Mouse (Mus musculus) heart, embryonic 14.5 days (tissue): Measurements from ENCODE around the gene Zdhhc8. TPM values are rescaled to one million over a fixed set of nuclear protein-coding genes. Genes with fewer than 3 reads are reported as not detected.
"Not testable (repeated sequence)": the region's sequence is repeated elsewhere in the genome, so short reads cannot be mapped to it uniquely, and the experiment has no call there.

Experiments
- ATAC-seq: fragments of 200-750 bp; cut with Nextera tagmentation; 2 replicates; pipeline ENCODE4 v1.8.0; 2017; ENCODE audit warnings: low read depth, moderate TSS enrichment; ENCODE audit not compliant: insufficient number of reproducible peaks, insufficient read depth, low FRiP score
- H3K27ac ChIP-seq, 2 experiments: fragments of 200-500 bp in 1 of 2; fragments of 300-500 bp in 1 of 2; sonication (generic) in 1 of 2; replicated peaks in 1 of 2; 2 replicates each; pipeline ENCODE4 v1.5.1; 2012 to 2014; ENCODE audit warnings: low read depth in 2 of 2, low read length in 2 of 2, control low read depth in 1 of 2, mild to moderate bottlenecking in 1 of 2, mixed read lengths in 1 of 2; ENCODE audit not compliant: control insufficient read depth in 1 of 2, insufficient read depth in 1 of 2
- H3K27me3 ChIP-seq: fragments of 300-500 bp; sonication (generic); 2 replicates; pipeline ENCODE4 v1.6.1; 2014; ENCODE audit warnings: mild to moderate bottlenecking, low read length, control low read depth; ENCODE audit not compliant: control insufficient read depth, insufficient read depth
- H3K36me3 ChIP-seq: fragments of 300-500 bp; sonication (generic); 2 replicates; pipeline ENCODE4 v1.6.1; 2014; ENCODE audit warnings: mild to moderate bottlenecking, control low read depth, low read length, mixed read lengths; ENCODE audit not compliant: control insufficient read depth, insufficient read depth
- H3K4me1 ChIP-seq, 2 experiments: fragments of 200-500 bp in 1 of 2; fragments of 300-500 bp in 1 of 2; sonication (generic) in 1 of 2; 2 replicates each; pipeline ENCODE4 v1.6.1; 2012 to 2014; ENCODE audit warnings: low read length in 2 of 2, control low read depth in 1 of 2, mixed read lengths in 1 of 2; ENCODE audit not compliant: control insufficient read depth in 2 of 2, insufficient read depth in 2 of 2
- H3K4me2 ChIP-seq: fragments of 300-500 bp; sonication (generic); 2 replicates; pipeline ENCODE4 v1.6.1; 2014; ENCODE audit warnings: mild to moderate bottlenecking, low read length
- H3K4me3 ChIP-seq, 2 experiments: fragments of 200-500 bp in 1 of 2; fragments of 300-500 bp in 1 of 2; sonication (generic) in 1 of 2; 2 replicates each; pipeline ENCODE4 v1.5.1; 2012 to 2014; ENCODE audit warnings: low read length in 2 of 2, mild to moderate bottlenecking in 2 of 2, control low read depth in 1 of 2, low read depth in 1 of 2, moderate library complexity in 1 of 2; ENCODE audit not compliant: control insufficient read depth in 1 of 2, insufficient read depth in 1 of 2
- H3K9ac ChIP-seq: fragments of 300-500 bp; sonication (generic); 2 replicates; pipeline ENCODE4 v1.6.1; 2014; ENCODE audit warnings: mild to moderate bottlenecking, low read length
- H3K9me3 ChIP-seq: fragments of 300-500 bp; sonication (generic); 2 replicates; pipeline ENCODE4 v1.6.1; 2016; ENCODE audit warnings: low read length, control low read depth; ENCODE audit not compliant: control insufficient read depth
- WGBS: fragments of 180-500 bp; shearing (Covaris S2); extraction: QIAGEN DNeasy Blood & Tissue Kit; methylation state at CpG from one replicate; pipeline ENCODE4 v1.1.7; 2014; 5-methylcytosine and 5-hydroxymethylcytosine counted together
- polyA plus RNA-seq: library from polyadenylated mRNA; unstranded; fragments of >200 nt; fragmentation: Nextera tagmentation; extraction: Ambion mirVana; gene quantifications from 2 replicates; pipeline ENCODE4 v1.2.1, GENCODE M21; 2014

The Zdhhc8 gene
- polyA plus RNA-seq, 1 experiment from 2014 or later = 22.5 TPM

DNA sequence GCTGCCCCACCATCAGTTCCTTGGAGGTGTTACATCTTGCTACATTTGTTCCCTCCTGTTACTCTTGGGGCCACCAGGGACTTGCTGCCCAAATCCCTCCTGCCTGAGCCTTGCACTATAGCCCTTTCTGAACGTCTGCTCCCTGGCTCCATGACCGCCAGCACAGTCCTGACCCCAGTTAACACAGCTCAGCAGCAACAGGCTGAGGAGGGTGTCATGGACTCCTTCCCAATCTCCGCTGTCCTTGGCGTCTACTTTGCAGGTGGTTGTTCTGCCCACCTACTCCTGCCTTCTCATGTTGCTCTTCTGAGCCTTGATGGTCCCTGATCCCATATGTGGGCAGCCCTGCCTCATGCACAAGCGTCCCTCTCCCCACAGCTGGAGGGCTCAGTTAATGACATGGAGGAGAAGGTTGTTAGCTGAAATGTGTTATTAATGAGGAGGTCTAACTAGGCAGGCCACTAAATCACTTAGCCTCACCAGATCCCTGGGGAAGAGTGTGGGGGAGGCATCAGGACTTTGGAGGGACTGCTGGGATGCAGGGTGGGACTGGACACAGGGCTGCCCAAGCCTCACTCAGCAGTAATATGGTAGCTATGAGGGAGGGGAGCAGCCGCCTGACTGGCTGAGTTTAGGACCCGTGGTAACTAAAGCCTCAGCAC is 31.4 kb downstream of the Zdhhc8 start:
- 61% methylated on average over 7 of the region's 7 CpGs for WGBS
- H3K9me3 ChIP-seq = no peaks in the 10 kb centered on the region

GRCm38 (mm10) chr16:18202061-18202460 is 32.9 kb downstream of the Zdhhc8 start:
- no peak for ATAC-seq
- Histone ChIP-seq H3K4me1 (no peaks in the 10 kb centered on the region; a peak in 1 of 4 replicates), H3K9me3 (no peaks in the 10 kb centered on the region), H3K4me2 (no peak overlapping the region), H3K27me3 (no peaks in the 10 kb centered on the region), H3K27ac (no peak overlapping the region), H3K4me3 (no peak overlapping the region), H3K9ac (no peak overlapping the region), H3K36me3 (no peaks in the 10 kb centered on the region)
- 83% methylated on average over 1 of the region's 1 CpGs for WGBS

More for the DNA sequence above, 31.4 kb downstream of the Zdhhc8 start:
- Histone ChIP-seq H3K4me3 (no peak overlapping the region), H3K36me3 (no peaks in the 10 kb centered on the region), H3K9ac (no peak overlapping the region), H3K27ac (no peak overlapping the region), H3K4me1 (no peaks in the 10 kb centered on the region; a peak in 1 of 4 replicates), H3K4me2 (no peak overlapping the region), H3K27me3 (no peaks in the 10 kb centered on the region)
- no peak for ATAC-seq

- whole genome bisulfite sequencing = 17% methylated on average over 1 of the region's 1 CpGs
These were observed 33.3 kb downstream of the Zdhhc8 start for GRCm38 (mm10) chr16:18201620-18202019.

DNA sequence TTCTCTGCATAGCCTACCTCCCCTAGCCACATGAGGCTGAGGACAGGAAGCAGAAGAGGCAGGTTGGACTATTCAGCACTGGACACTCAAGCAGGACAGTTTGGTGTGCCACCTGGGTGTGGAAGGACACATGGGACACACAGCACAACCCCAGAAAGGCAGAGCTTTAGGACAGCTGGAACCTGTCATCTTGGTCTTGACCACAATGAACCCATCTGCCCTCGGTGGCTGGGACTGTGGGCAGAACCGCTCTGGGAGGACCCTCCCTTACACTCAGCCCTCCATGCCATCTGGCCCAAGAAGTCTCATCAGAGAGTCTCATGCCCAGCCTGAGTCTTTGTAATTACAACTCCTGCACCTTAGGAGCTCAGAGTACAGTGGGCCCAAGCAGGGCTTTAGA is 34.9 kb downstream of the Zdhhc8 start:
- H3K27me3 ChIP-seq = no peaks in the 10 kb centered on the region
- no peak for ATAC-seq
- H3K4me3 ChIP-seq = no peak overlapping the region
- no peaks in the 10 kb centered on the region for H3K36me3 ChIP-seq
- no peak overlapping the region for H3K4me2 ChIP-seq
- no peak overlapping the region for H3K9ac ChIP-seq
- H3K27ac ChIP-seq = no peak overlapping the region
- H3K9me3 ChIP-seq = no peaks in the 10 kb centered on the region
- whole genome bisulfite sequencing = 81% methylated on average over 2 of the region's 2 CpGs
- H3K4me1 ChIP-seq = peaks cover 0 to under 1% of the 10 kb centered on the region in 2 experiments; a peak in 1 of 4 replicates

More at GRCm38 (mm10) chr16:18201620-18202019, 33.3 kb downstream of the Zdhhc8 start:
- Histone ChIP-seq H3K27ac (no peak overlapping the region), H3K4me2 (no peak overlapping the region), H3K4me3 (no peak overlapping the region), H3K36me3 (no peaks in the 10 kb centered on the region), H3K9me3 (no peaks in the 10 kb centered on the region), H3K9ac (no peak overlapping the region), H3K4me1 (no peaks in the 10 kb centered on the region; a peak in 1 of 4 replicates), H3K27me3 (no peaks in the 10 kb centered on the region)
- no peak for ATAC-seq

DNA sequence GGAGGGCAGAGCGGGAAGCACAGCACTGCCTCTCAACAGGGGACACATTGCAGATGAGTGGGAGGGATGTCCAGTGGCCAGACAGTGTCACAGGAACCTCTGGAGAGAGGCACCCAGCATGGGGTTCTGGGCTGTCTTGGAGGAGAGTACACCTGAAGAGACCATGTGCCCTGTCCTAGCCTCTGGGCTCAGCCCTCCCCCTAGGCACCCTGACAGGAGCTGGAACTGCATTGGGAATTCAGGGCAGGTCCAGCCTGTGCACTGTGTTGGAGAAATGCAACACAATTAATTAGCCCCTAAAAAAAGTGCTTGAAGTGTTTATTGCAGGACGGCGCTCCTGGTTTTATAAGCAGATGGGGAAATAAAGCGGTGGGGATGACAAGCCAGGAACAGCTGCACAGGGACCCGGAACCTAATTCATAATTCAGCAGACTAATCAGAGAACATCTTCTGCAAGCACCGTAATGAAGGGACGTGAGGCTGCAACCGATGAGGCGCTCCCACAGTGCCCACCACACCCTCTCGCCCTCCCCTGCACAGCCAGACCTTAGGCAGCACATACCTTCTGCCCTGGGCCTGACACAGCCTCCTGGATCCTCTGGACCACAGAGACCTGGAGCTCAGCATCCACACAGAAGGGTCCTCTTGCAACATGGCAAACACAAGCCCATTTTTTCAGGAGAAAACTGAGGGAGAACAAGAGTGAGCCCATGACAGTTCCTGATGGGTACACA is 36.4 kb downstream of the Zdhhc8 start:
- Histone ChIP-seq H3K4me3 (no peak overlapping the region), H3K27ac (no peak overlapping the region), H3K27me3 (no peaks in the 10 kb centered on the region), H3K4me2 (no peak overlapping the region), H3K36me3 (no peaks in the 10 kb centered on the region), H3K9me3 (no peaks in the 10 kb centered on the region), H3K9ac (no peak overlapping the region), H3K4me1 (peaks cover 0 to 4% of the 10 kb centered on the region in 2 experiments; a peak in 2 of 4 replicates)
- WGBS = 81% methylated on average over 10 of the region's 10 CpGs
- ATAC-seq = no peak

- Histone ChIP-seq H3K9me3 (no peaks in the 10 kb centered on the region), H3K27me3 (no peaks in the 10 kb centered on the region), H3K9ac (no peak overlapping the region), H3K27ac (no peak overlapping the region), H3K4me2 (no peak overlapping the region), H3K4me3 (no peak overlapping the region), H3K4me1 (peaks cover 0 to 4% of the 10 kb centered on the region in 2 experiments; a peak in 2 of 4 replicates), H3K36me3 (no peaks in the 10 kb centered on the region)
- WGBS = 80% methylated on average over 6 of the region's 6 CpGs
- no peak for ATAC-seq
These were observed 37.1 kb downstream of the Zdhhc8 start for GRCm38 (mm10) chr16:18197881-18198280.

DNA sequence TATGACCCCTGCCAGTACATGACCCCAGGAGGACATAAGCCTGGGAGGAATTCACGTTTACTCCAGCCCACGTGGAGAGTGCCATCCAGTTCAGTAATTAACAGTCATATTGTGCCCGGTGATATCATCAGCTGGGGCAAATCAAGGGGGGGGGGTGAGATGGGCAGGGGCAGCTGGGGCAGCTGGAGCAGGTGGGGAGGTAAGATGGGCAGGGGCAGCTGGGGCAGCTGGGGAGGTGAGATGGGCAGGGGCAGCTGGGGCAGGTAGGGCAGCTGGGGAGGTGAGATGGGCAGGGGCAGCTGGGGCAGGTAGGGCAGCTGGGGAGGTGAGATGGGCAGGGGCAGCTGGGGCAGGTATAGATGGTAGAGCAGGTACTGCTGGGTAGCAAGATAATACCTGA is 39.4 kb downstream of the Zdhhc8 start:
- H3K9me3 ChIP-seq, H3K36me3 ChIP-seq, H3K27me3 ChIP-seq, H3K4me3 ChIP-seq, H3K27ac ChIP-seq, ATAC-seq, H3K4me1 ChIP-seq, H3K4me2 ChIP-seq, H3K9ac ChIP-seq: not testable (repeated sequence)
- 55% methylated on average over 3 of the region's 3 CpGs for WGBS
